Mouse (Mus musculus) lung, embryonic 14.5 days (tissue): ENCODE results near the gene Usp2. TPM values are rescaled to one million over a fixed set of nuclear protein-coding genes. Genes with fewer than 3 reads are reported as not detected.

Source experiments
- ATAC-seq: fragments of 200-750 bp; cut with Nextera tagmentation; 2 replicates; pipeline ENCODE4 v1.8.0; 2017; ENCODE audit warnings: mild to moderate bottlenecking, moderate TSS enrichment, moderate library complexity; ENCODE audit not compliant: insufficient read depth
- DNase-seq: peaks from one replicate; pipeline ENCODE4 v3.0.0-alpha.2; 2015
- H3K27ac ChIP-seq: fragments of 300-500 bp; sonication (generic); 2 replicates; pipeline ENCODE4 v1.5.1; 2014; ENCODE audit warnings: low read depth, mild to moderate bottlenecking, moderate library complexity
- H3K27me3 ChIP-seq: fragments of 300-500 bp; sonication (generic); 2 replicates; pipeline ENCODE4 v1.6.1; 2014; ENCODE audit warnings: low read length, control low read depth; ENCODE audit not compliant: insufficient read depth
- H3K36me3 ChIP-seq: fragments of 300-500 bp; sonication (generic); 2 replicates; pipeline ENCODE4 v1.6.1; 2014; ENCODE audit warnings: control low read depth; ENCODE audit not compliant: insufficient read depth
- H3K4me1 ChIP-seq: fragments of 300-500 bp; sonication (generic); 2 replicates; pipeline ENCODE4 v1.6.1; 2014; ENCODE audit warnings: antibody characterized with exemption, control low read depth; ENCODE audit not compliant: insufficient read depth
- H3K4me2 ChIP-seq: fragments of 300-500 bp; sonication (generic); 2 replicates; pipeline ENCODE4 v1.6.1; 2014; ENCODE audit warnings: mild to moderate bottlenecking
- H3K4me3 ChIP-seq: fragments of 300-500 bp; sonication (generic); 2 replicates; pipeline ENCODE4 v1.5.1; 2014; ENCODE audit warnings: low read depth, low read length
- H3K9ac ChIP-seq: fragments of 300-500 bp; sonication (generic); 2 replicates; pipeline ENCODE4 v1.6.1; 2014
- H3K9me3 ChIP-seq: fragments of 300-500 bp; sonication (generic); 2 replicates; pipeline ENCODE4 v1.6.1; 2016; ENCODE audit warnings: low read depth, low read length, control low read depth
- CTCF ChIP-seq: IDR thresholded peaks from 2 replicates; pipeline ENCODE4 v1.5.1; 2016; ENCODE audit warnings: antibody characterized with exemption, low read depth
- WGBS: fragments of 180-500 bp; shearing (Covaris S2); extraction: QIAGEN DNeasy Blood & Tissue Kit; methylation state at CpG from one replicate; pipeline ENCODE4 v1.1.7; 2014; 5-methylcytosine and 5-hydroxymethylcytosine counted together
- polyA plus RNA-seq: library from polyadenylated mRNA; unstranded; fragments of >200 nt; fragmentation: Nextera tagmentation; extraction: Ambion mirVana; gene quantifications from 2 replicates; pipeline ENCODE4 v1.2.1, GENCODE M21; 2014

The Usp2 gene
- polyA plus RNA-seq, 1 experiment from 2014 or later, result 7.5 TPM

GRCm38 (mm10) chr9:44137846-44138245, 71.0 kb downstream of the Usp2 start:
- H3K9me3 ChIP-seq, result no peaks in the 10 kb centered on the region
- H3K27me3 ChIP-seq, result peaks cover 8% of the 10 kb centered on the region
- no peak overlapping the region for H3K27ac ChIP-seq
- no peak for DNase-seq
- H3K36me3 ChIP-seq, result peaks cover 55% of the 10 kb centered on the region
- H3K4me1 ChIP-seq, result peaks cover 13% of the 10 kb centered on the region
- no peak for TF ChIP-seq CTCF
- no peak overlapping the region for H3K9ac ChIP-seq
- no peak overlapping the region for H3K4me2 ChIP-seq
- no peak for ATAC-seq
- no peak overlapping the region for H3K4me3 ChIP-seq
- WGBS, result 22% methylated on average over 4 of the region's 4 CpGs

- Histone ChIP-seq H3K9ac (no peak overlapping the region; the same call in 1 of the 2 replicates), H3K27me3 (no peaks in the 10 kb centered on the region), H3K9me3 (no peaks in the 10 kb centered on the region), H3K4me2 (no peak overlapping the region), H3K4me3 (no peak overlapping the region), H3K36me3 (peaks cover 80% of the 10 kb centered on the region), H3K27ac (no peak overlapping the region), H3K4me1 (no peaks in the 10 kb centered on the region)
- 65% methylated on average over 5 of the region's 5 CpGs for WGBS
- no peak for ATAC-seq
- no peak for DNase-seq
- no peak for TF ChIP-seq CTCF
Observed at GRCm38 (mm10) chr9:44141951-44142350, 75.1 kb downstream of the Usp2 start.

GRCm38 (mm10) chr9:44143421-44143820, 76.6 kb downstream of the Usp2 start:
- no peak for ATAC-seq
- no peak for DNase-seq
- 83% methylated on average over 5 of the region's 5 CpGs for WGBS
- H3K27me3 ChIP-seq, result no peaks in the 10 kb centered on the region
- TF ChIP-seq CTCF, result no peak
- H3K4me1 ChIP-seq, result no peaks in the 10 kb centered on the region
- peaks cover 82% of the 10 kb centered on the region for H3K36me3 ChIP-seq
- no peak overlapping the region for H3K27ac ChIP-seq
- no peaks in the 10 kb centered on the region for H3K9me3 ChIP-seq
- no peak overlapping the region for H3K4me3 ChIP-seq
- no peak overlapping the region for H3K4me2 ChIP-seq
- no peak overlapping the region for H3K9ac ChIP-seq

- no peaks in the 10 kb centered on the region for H3K9me3 ChIP-seq
- H3K27ac ChIP-seq, result no peak overlapping the region
- H3K9ac ChIP-seq, result no peak overlapping the region
- no peak overlapping the region for H3K4me3 ChIP-seq
- WGBS, result 38% methylated on average over 7 of the region's 8 CpGs
- DNase-seq (peak; percentile 50), ATAC-seq (peak; percentile 52; the same call in 1 of the 2 replicates)
- peak; percentile 15 for TF ChIP-seq CTCF
- H3K36me3 ChIP-seq, result peaks cover 82% of the 10 kb centered on the region
- H3K27me3 ChIP-seq, result no peaks in the 10 kb centered on the region
- no peaks in the 10 kb centered on the region for H3K4me1 ChIP-seq
- no peak overlapping the region for H3K4me2 ChIP-seq
Observed at GRCm38 (mm10) chr9:44144023-44144717, 77.3 kb downstream of the Usp2 start.

GRCm38 (mm10) chr9:44144718-44145060, 77.9 kb downstream of the Usp2 start:
- Histone ChIP-seq H3K9ac (no peak overlapping the region), H3K4me3 (no peak overlapping the region), H3K27me3 (no peaks in the 10 kb centered on the region), H3K4me2 (no peak overlapping the region), H3K36me3 (peaks cover 82% of the 10 kb centered on the region), H3K27ac (no peak overlapping the region; the same call in 1 of the 2 replicates), H3K9me3 (no peaks in the 10 kb centered on the region), H3K4me1 (no peaks in the 10 kb centered on the region)
- ATAC-seq (no peak), DNase-seq (no peak)
- TF ChIP-seq CTCF, result no peak

Other genes starting within 250 kb of the Usp2 start
- 0.46 and 0.70 TPM in 2 replicates for gene Thy1, start 23.6 kb upstream of the Usp2 start, polyA plus RNA-seq
- 0.07 and 0.11 TPM in 2 replicates for gene Mfrp, start 34.7 kb downstream of the Usp2 start, polyA plus RNA-seq
- gene C1qtnf5, start 40.2 kb downstream of the Usp2 start, polyA plus RNA-seq, result 4.7 and 5.0 TPM in 2 replicates
- gene Gm49380, start 46.5 kb downstream of the Usp2 start, polyA plus RNA-seq, result 0.08 and 0.32 TPM in 2 replicates
- gene Rnf26, start 46.5 kb downstream of the Usp2 start, polyA plus RNA-seq, result 85.6 and 89.2 TPM in 2 replicates
- gene Mcam, start 67.4 kb downstream of the Usp2 start, polyA plus RNA-seq, result 84.9 and 87.7 TPM in 2 replicates
- gene Cbl, start 167.0 kb downstream of the Usp2 start, polyA plus RNA-seq, result 20.9 and 21.9 TPM in 2 replicates
- not detected in 2 replicates for gene Ccdc153, start 173.7 kb downstream of the Usp2 start, polyA plus RNA-seq
- gene Pdzd3, start 184.4 kb downstream of the Usp2 start, polyA plus RNA-seq, result 0.11 and 0.13 TPM in 2 replicates
- gene Nlrx1, start 201.6 kb downstream of the Usp2 start, polyA plus RNA-seq, result 9.2 and 9.6 TPM in 2 replicates
- gene Abcg4, start 221.6 kb downstream of the Usp2 start, polyA plus RNA-seq, result 2.4 and 2.7 TPM in 2 replicates
- gene Hinfp, start 238.7 kb downstream of the Usp2 start, polyA plus RNA-seq, result 19.1 and 20.1 TPM in 2 replicates